Comparison of ENCODE assay signal across 11 mouse cellular contexts in the genomic region with DNA sequence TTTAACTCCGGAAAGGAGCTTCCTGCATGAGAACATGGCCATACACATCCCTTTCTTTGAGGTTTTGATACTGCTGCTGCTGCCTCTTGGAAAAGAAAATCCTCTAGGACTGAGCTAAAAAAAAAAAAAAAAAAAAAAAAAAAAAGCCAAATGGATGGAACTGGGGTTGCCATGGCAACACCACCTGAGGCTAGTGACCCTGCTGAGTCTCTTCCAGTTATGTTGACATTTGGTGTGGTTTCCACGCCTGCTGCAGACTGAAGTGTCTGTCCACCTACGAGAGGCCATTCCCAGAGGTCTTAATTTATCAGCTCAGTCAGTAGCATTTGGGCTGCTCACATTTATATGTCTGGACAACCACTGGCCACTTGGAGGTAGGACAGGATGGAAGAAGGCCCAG. TPM values are rescaled to one million over a fixed set of nuclear protein-coding genes. Genes with fewer than 3 reads are reported as not detected.
A peak's percentile ranks its signal among the peaks of the same experiment; 100 is the strongest.
DNase-seq lines count a peak whose midpoint lies in the region; ATAC-seq lines count a peak whose summit lies in the region.
"Had no signal": no experiment of that assay in that cellular context is flagged by ENCODE, and none has a peak within 500 bp of the region (broad histone marks: within the 10 kb centered on the region; RNA-seq: fewer than 3 reads in every experiment).

No protein-coding gene starts in this region.

- DNase-seq in left cerebral cortex, postnatal 4 days: peak; percentile 54
- no peak for DNase-seq in left cerebral cortex, adult 18-20 months (ENCODE audit: low spot score in 2 of 2)
- peak; percentile 59 for DNase-seq in MN1 (ENCODE audit: low spot score)
- DNase-seq in embryo, embryonic 11 days: peak; percentile 41
- no peak for DNase-seq in layer of hippocampus, postnatal 25 days (ENCODE audit: extremely low spot score in 1 of 2, low spot score in 1 of 2)
- no peak for DNase-seq in heart, embryonic 10.5 days (ENCODE audit: low spot score)
- DNase-seq: gastrocnemius, postnatal 14 days; liver, embryonic 13.5 days had no signal

- no peaks in the 10 kb centered on the region for H3K9me3 ChIP-seq in hindbrain, embryonic 16.5 days (ENCODE audit: control insufficient read depth, low read length)
- H3K9me3 ChIP-seq in heart, embryonic 10.5 days: no peaks in the 10 kb centered on the region
- H3K9me3 ChIP-seq: liver, embryonic 13.5 days had no signal

- no peaks in the 10 kb centered on the region for H3K27me3 ChIP-seq in hindbrain, embryonic 16.5 days (replicated peaks; ENCODE audit: control insufficient read depth, insufficient read depth, low read length)
- H3K27me3 ChIP-seq in heart, embryonic 10.5 days (ENCODE audit: insufficient read depth, poor library complexity, severe bottlenecking): no peaks in the 10 kb centered on the region
- H3K27me3 ChIP-seq: liver, embryonic 13.5 days had no signal

- peaks cover 14% of the 10 kb centered on the region for H3K4me1 ChIP-seq in hindbrain, embryonic 16.5 days (ENCODE audit: control insufficient read depth, insufficient read depth, low read depth, low read length)
- H3K4me1 ChIP-seq in heart, embryonic 10.5 days: peaks cover 11% of the 10 kb centered on the region; the same call in 1 of the 2 replicates

- intact Hi-C loops in left cerebral cortex, postnatal 4 days (cut with DNase I): no loop called here

- no peak for ATAC-seq in hindbrain, embryonic 16.5 days
- ATAC-seq in erythroblast, adult 5-6 weeks (replicated peaks; ENCODE audit: low FRiP score, poor library complexity, severe bottlenecking): no peak
- ATAC-seq: intestine, embryonic 16.5 days had no signal

- 0 out of 2 replicates have a peak overlapping the region, but pooled peaks have one; percentile 9 for H3K9ac ChIP-seq in hindbrain, embryonic 16.5 days (ENCODE audit: low read depth, low read length)
- H3K9ac ChIP-seq: liver, embryonic 13.5 days had no signal

- peak overlapping the region; percentile 55; the same call in 1 of the 2 replicates for H3K27ac ChIP-seq in hindbrain, embryonic 16.5 days (ENCODE audit: low read depth, low read length)
- no peak overlapping the region for H3K27ac ChIP-seq in heart, embryonic 10.5 days

- H3K36me3 ChIP-seq in hindbrain, embryonic 16.5 days (ENCODE audit: control insufficient read depth, insufficient read depth, low read length): peaks cover 7% of the 10 kb centered on the region
- H3K36me3 ChIP-seq in heart, embryonic 10.5 days: peaks cover 26% of the 10 kb centered on the region

- 22% methylated on average over 3 of the region's 3 CpGs for WGBS in hindbrain, embryonic 16.5 days
- 27% methylated on average over 3 of the region's 3 CpGs for WGBS in heart, embryonic 10.5 days

- no peak overlapping the region for H3K4me3 ChIP-seq in hindbrain, embryonic 16.5 days (ENCODE audit: low read length)
- no peak overlapping the region for H3K4me3 ChIP-seq in heart, embryonic 10.5 days
- H3K4me3 ChIP-seq: liver, embryonic 13.5 days had no signal

- H3K4me2 ChIP-seq in hindbrain, embryonic 16.5 days (ENCODE audit: low read length): no peak overlapping the region
- H3K4me2 ChIP-seq: liver, embryonic 13.5 days had no signal

RNA-seq across cellular contexts. Expression of gene Taf6l, which starts 2.3 kb away (rescaled TPM):
- 10 to 100 TPM; 24.9 to 29.4 TPM for total RNA-seq in left cerebral cortex, postnatal 4 days (2021)
- 10 to 100 TPM; 13.7 to 15.9 TPM for total RNA-seq in left cerebral cortex, adult 18-20 months (2021)
- 31.7 and 33.1 TPM in 2 replicates for polyA plus RNA-seq in hindbrain, embryonic 16.5 days (2015; fragmentation: Nextera tagmentation; extraction: Ambion mirVana)
- total RNA-seq in erythroblast, adult 5-6 weeks (2015; ENCODE audit: low replicate concordance): 1.2 and 5.9 TPM in 2 replicates
- total RNA-seq in erythroblast, adult 5-6 weeks (2017; ENCODE audit: low replicate concordance): 1.0 and 9.5 TPM in 2 replicates
- total RNA-seq in layer of hippocampus, postnatal 25 days (2021): 10 to 100 TPM; 13.8 to 14.1 TPM
- 29.7 and 36.1 TPM in 2 replicates for polyA plus RNA-seq in heart, embryonic 10.5 days (2016; fragmentation: Nextera tagmentation; extraction: Ambion mirVana)

RNA-seq across cellular contexts. Expression of gene Polr2g, which starts 9.9 kb away (rescaled TPM):
- 10 to 100 TPM; 87.2 to 92.3 TPM for total RNA-seq in left cerebral cortex, postnatal 4 days (2021)
- 100 to 1,000 TPM; 106 to 107 TPM for total RNA-seq in left cerebral cortex, adult 18-20 months (2021)
- 136 and 147 TPM in 2 replicates for polyA plus RNA-seq in hindbrain, embryonic 16.5 days (2015; fragmentation: Nextera tagmentation; extraction: Ambion mirVana)
- 21.5 and 23.0 TPM in 2 replicates for total RNA-seq in erythroblast, adult 5-6 weeks (2015; ENCODE audit: low replicate concordance)
- total RNA-seq in erythroblast, adult 5-6 weeks (2017; ENCODE audit: low replicate concordance): 9.9 and 20.1 TPM in 2 replicates
- total RNA-seq in layer of hippocampus, postnatal 25 days (2021): 100 to 1,000 TPM; 112 to 130 TPM
- polyA plus RNA-seq in heart, embryonic 10.5 days (2016; fragmentation: Nextera tagmentation; extraction: Ambion mirVana): 159 and 172 TPM in 2 replicates

RNA-seq across cellular contexts. Expression of gene Zbtb3, which starts 13.8 kb away (rescaled TPM):
- 1 to 10 TPM; 5.1 to 6.8 TPM for total RNA-seq in left cerebral cortex, postnatal 4 days (2021)
- 1 to 10 TPM; 5.5 to 6.0 TPM for total RNA-seq in left cerebral cortex, adult 18-20 months (2021)
- polyA plus RNA-seq in hindbrain, embryonic 16.5 days (2015; fragmentation: Nextera tagmentation; extraction: Ambion mirVana): 8.0 and 8.1 TPM in 2 replicates
- total RNA-seq in erythroblast, adult 5-6 weeks (2015; ENCODE audit: low replicate concordance): 0.42 TPM in 1 of 2 replicates, not detected in the other
- total RNA-seq in erythroblast, adult 5-6 weeks (2017; ENCODE audit: low replicate concordance): 0.60 TPM in 1 of 2 replicates, not detected in the other
- total RNA-seq in layer of hippocampus, postnatal 25 days (2021): 1 to 10 TPM; 6.4 to 6.6 TPM
- 5.4 and 5.9 TPM in 2 replicates for polyA plus RNA-seq in heart, embryonic 10.5 days (2016; fragmentation: Nextera tagmentation; extraction: Ambion mirVana)

RNA-seq across cellular contexts. Expression of gene Tmem179b, which starts 14.3 kb away (rescaled TPM):
- 1 to 10 TPM; 8.2 to 9.2 TPM for total RNA-seq in left cerebral cortex, postnatal 4 days (2021)
- total RNA-seq in left cerebral cortex, adult 18-20 months (2021): 1 to 10 TPM; 7.6 to 7.8 TPM
- 30.4 and 32.1 TPM in 2 replicates for polyA plus RNA-seq in hindbrain, embryonic 16.5 days (2015; fragmentation: Nextera tagmentation; extraction: Ambion mirVana)
- total RNA-seq in erythroblast, adult 5-6 weeks (2015; ENCODE audit: low replicate concordance): 55.1 and 59.6 TPM in 2 replicates
- 24.3 and 37.4 TPM in 2 replicates for total RNA-seq in erythroblast, adult 5-6 weeks (2017; ENCODE audit: low replicate concordance)
- total RNA-seq in layer of hippocampus, postnatal 25 days (2021): 10 to 100 TPM in 1 of 2 experiments, 1 to 10 TPM in 1; 8.5 to 10.1 TPM
- polyA plus RNA-seq in heart, embryonic 10.5 days (2016; fragmentation: Nextera tagmentation; extraction: Ambion mirVana): 57.4 and 60.0 TPM in 2 replicates

RNA-seq across cellular contexts. Expression of gene Tmem223, which starts 17.7 kb away (rescaled TPM):
- total RNA-seq in left cerebral cortex, postnatal 4 days (2021): 100 to 1,000 TPM in 1 of 2 experiments, 10 to 100 TPM in 1; 96.5 to 102 TPM
- 10 to 100 TPM; 57.3 to 63.7 TPM for total RNA-seq in left cerebral cortex, adult 18-20 months (2021)
- 200 and 220 TPM in 2 replicates for polyA plus RNA-seq in hindbrain, embryonic 16.5 days (2015; fragmentation: Nextera tagmentation; extraction: Ambion mirVana)
- 9.4 and 11.0 TPM in 2 replicates for total RNA-seq in erythroblast, adult 5-6 weeks (2015; ENCODE audit: low replicate concordance)
- total RNA-seq in erythroblast, adult 5-6 weeks (2017; ENCODE audit: low replicate concordance): 3.1 and 6.8 TPM in 2 replicates
- total RNA-seq in layer of hippocampus, postnatal 25 days (2021): 100 to 1,000 TPM in 1 of 2 experiments, 10 to 100 TPM in 1; 92.1 to 101 TPM
- 134 and 136 TPM in 2 replicates for polyA plus RNA-seq in heart, embryonic 10.5 days (2016; fragmentation: Nextera tagmentation; extraction: Ambion mirVana)

Comparison
In these comparisons a context has a peak if more than half of its experiments do, and no peak if none do; other contexts are left out.
1. DNase-seq: peak in left cerebral cortex, postnatal 4 days (single experiment), MN1 (single experiment) and embryo, embryonic 11 days (single experiment); none in left cerebral cortex, adult 18-20 months (0 of 2), layer of hippocampus, postnatal 25 days (0 of 2) and heart, embryonic 10.5 days (single experiment).